Comparison of ENCODE assay signal across 29 mouse cellular contexts in the genomic region with DNA sequence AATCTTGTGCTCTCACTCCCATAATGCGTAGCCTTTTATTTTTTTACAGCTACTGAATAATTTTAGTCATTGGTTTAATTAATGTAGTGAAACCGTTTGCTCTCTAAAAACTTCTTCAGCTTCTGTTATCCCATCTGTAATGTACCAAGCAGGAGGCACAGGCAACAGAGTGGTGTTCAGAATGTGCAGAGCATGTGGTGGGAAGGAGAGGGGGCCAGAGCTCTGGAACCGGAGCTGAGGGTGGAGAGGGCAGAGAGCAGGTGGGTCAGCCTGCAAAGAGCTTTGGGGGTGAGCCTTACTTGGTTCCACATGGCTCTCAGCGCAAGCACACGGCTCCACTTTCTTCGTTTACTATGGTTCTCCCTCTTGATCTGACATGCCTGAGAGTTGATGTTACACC.
DNase-seq lines count a peak whose midpoint lies in the region; ATAC-seq and TF ChIP-seq lines count a peak whose summit lies in the region.
"Had no signal": no experiment of that assay in that cellular context is flagged by ENCODE, and none has a peak within 500 bp of the region (broad histone marks: within the 10 kb centered on the region; RNA-seq: fewer than 3 reads in every experiment).

No protein-coding gene starts in this region.

- H3K9me3 ChIP-seq in embryonic facial prominence, embryonic 11.5 days (replicated peaks; ENCODE audit: control insufficient read depth, low read length), result no peaks in the 10 kb centered on the region
- H3K9me3 ChIP-seq: heart, embryonic 13.5 days; hindbrain, embryonic 12.5 days; kidney, embryonic 15.5 days; midbrain, embryonic 15.5 days; neural tube, embryonic 12.5 days had no signal

- DNase-seq in embryo, embryonic 11 days, result peak; percentile 13
- DNase-seq in embryo, embryonic 10.5 days (ENCODE audit: low spot score), result no peak
- DNase-seq in embryonic facial prominence, embryonic 11.5 days (ENCODE audit: low spot score), result peak; percentile 43
- DNase-seq in layer of hippocampus, adult 2 months (ENCODE audit: low spot score in 2 of 2), result peak; percentile 31 to 41
- DNase-seq in layer of hippocampus, postnatal 25 days (ENCODE audit: extremely low spot score in 1 of 2, low spot score in 1 of 2), result peak; percentile 5 to 44
- no peak for DNase-seq in ovary, postnatal 10 days (ENCODE audit: low spot score)
- DNase-seq in spleen, adult 18-20 months, result no peak
- DNase-seq in urinary bladder, adult 2 months (ENCODE audit: low spot score), result no peak
- DNase-seq: adrenal gland, postnatal 10 days; cerebellum, adult 9-11 months; gastrocnemius, postnatal 25 days; heart, adult 18-20 months; heart, postnatal 14 days; kidney, postnatal 36 days; left cerebral cortex, postnatal 4 days; liver; right cerebral cortex, postnatal 25 days; thymus, adult 18-20 months; thymus, postnatal 4 days had no signal

- no peaks in the 10 kb centered on the region for H3K27me3 ChIP-seq in embryonic facial prominence, embryonic 11.5 days (ENCODE audit: control insufficient read depth, insufficient read depth, low read length)
- H3K27me3 ChIP-seq: heart, embryonic 13.5 days; hindbrain, embryonic 12.5 days; kidney, embryonic 15.5 days had no signal

- H3K27ac ChIP-seq in embryonic facial prominence, embryonic 11.5 days (replicated peaks; ENCODE audit: low read depth, low read length), result no peak overlapping the region
- H3K27ac ChIP-seq in layer of hippocampus, adult 2 months, result 0 out of 2 replicates have a peak overlapping the region, but pooled peaks have one; percentile 43
- H3K27ac ChIP-seq: heart, embryonic 13.5 days; hindbrain, embryonic 12.5 days; kidney, embryonic 15.5 days; left cerebral cortex, adult 2 months; macrophage; midbrain, embryonic 15.5 days; neural tube, embryonic 12.5 days had no signal

- H3K4me3 ChIP-seq in embryonic facial prominence, embryonic 11.5 days (ENCODE audit: low read depth, low read length), result no peak overlapping the region
- no peak overlapping the region for H3K4me3 ChIP-seq in layer of hippocampus, adult 2 months
- H3K4me3 ChIP-seq: heart, embryonic 13.5 days; hindbrain, embryonic 12.5 days; kidney, embryonic 15.5 days; left cerebral cortex, adult 2 months; midbrain, embryonic 15.5 days; neural tube, embryonic 12.5 days had no signal

- ATAC-seq in embryonic facial prominence, embryonic 11.5 days (replicated peaks; ENCODE audit: insufficient number of reproducible peaks, low FRiP score, low TSS enrichment, low read depth), result 0 out of 2 replicates have a peak, but pooled peaks have one; percentile 44
- ATAC-seq: activated CD4-positive, CD25-positive, alpha-beta regulatory T cell, adult 4 months; intestine, postnatal 0 days; lung, postnatal 0 days; midbrain, embryonic 15.5 days had no signal

- WGBS in embryonic facial prominence, embryonic 11.5 days, result 43% methylated on average over 6 of the region's 6 CpGs

- H3K9ac ChIP-seq in embryonic facial prominence, embryonic 11.5 days (replicated peaks; ENCODE audit: low read length), result no peak overlapping the region; the same call in 1 of the 2 replicates
- H3K9ac ChIP-seq: heart, embryonic 13.5 days; hindbrain, embryonic 12.5 days; kidney, embryonic 15.5 days; midbrain, embryonic 15.5 days; neural tube, embryonic 12.5 days had no signal

- H3K4me1 ChIP-seq in embryonic facial prominence, embryonic 11.5 days (ENCODE audit: control insufficient read depth, insufficient read depth, low read length), result no peaks in the 10 kb centered on the region

- no peak overlapping the region for H3K4me2 ChIP-seq in embryonic facial prominence, embryonic 11.5 days (ENCODE audit: low read depth, low read length)
- H3K4me2 ChIP-seq: heart, embryonic 13.5 days; hindbrain, embryonic 12.5 days; kidney, embryonic 15.5 days; midbrain, embryonic 15.5 days; neural tube, embryonic 12.5 days had no signal

- no peaks in the 10 kb centered on the region for H3K36me3 ChIP-seq in embryonic facial prominence, embryonic 11.5 days (replicated peaks; ENCODE audit: control insufficient read depth, insufficient read depth, low read depth, low read length)
- H3K36me3 ChIP-seq: heart, embryonic 13.5 days; hindbrain, embryonic 12.5 days; kidney, embryonic 15.5 days; midbrain, embryonic 15.5 days; neural tube, embryonic 12.5 days had no signal

- no peak for TF ChIP-seq CTCF in layer of hippocampus, adult 2 months (conservative IDR thresholded peaks at IDR 0.05)

Comparison
In these comparisons a context has a peak if more than half of its experiments do, and no peak if none do; other contexts are left out.
1. DNase-seq: peak in embryo, embryonic 11 days (single experiment), embryonic facial prominence, embryonic 11.5 days (single experiment), layer of hippocampus, adult 2 months (2 of 2) and layer of hippocampus, postnatal 25 days (2 of 2); none in embryo, embryonic 10.5 days (single experiment), ovary, postnatal 10 days (single experiment), spleen, adult 18-20 months (0 of 2) and urinary bladder, adult 2 months (single experiment).